Mouse (Mus musculus): ENCODE results near the gene Mturn.
A peak's percentile ranks its signal among the peaks of the same experiment; 100 is the strongest.

Gene Mturn

GRCm38 (mm10) chr6:54698691-54699476 lies 17.5 kb downstream of the Mturn start:
- no peak for DNase-seq (ENCODE audit: low spot score)

- peak; percentile 48 for DNase-seq (ENCODE audit: low spot score)
These were observed 18.1 kb downstream of the Mturn start for GRCm38 (mm10) chr6:54699477-54700056.

- DNase-seq (ENCODE audit: low spot score), result no peak
These were observed 19.1 kb downstream of the Mturn start for GRCm38 (mm10) chr6:54700516-54700915.

GRCm38 (mm10) chr6:54701901-54702300 lies 20.5 kb downstream of the Mturn start:
- DNase-seq (ENCODE audit: low spot score), result no peak

GRCm38 (mm10) chr6:54703633-54704538 lies 22.5 kb downstream of the Mturn start:
- no peak for DNase-seq (ENCODE audit: low spot score)

GRCm38 (mm10) chr6:54704539-54704845 lies 23.1 kb downstream of the Mturn start:
- DNase-seq (ENCODE audit: low spot score), result no peak

- DNase-seq (ENCODE audit: low spot score), result no peak
These were observed 23.4 kb downstream of the Mturn start for GRCm38 (mm10) chr6:54704847-54705246.

- DNase-seq (ENCODE audit: low spot score), result no peak
These were observed 24.0 kb downstream of the Mturn start for GRCm38 (mm10) chr6:54705387-54705909.

- DNase-seq (ENCODE audit: low spot score), result no peak
These were observed 24.7 kb downstream of the Mturn start for GRCm38 (mm10) chr6:54706099-54706498.

- DNase-seq (ENCODE audit: low spot score), result no peak
These were observed 25.3 kb downstream of the Mturn start for GRCm38 (mm10) chr6:54706611-54707172.

- no peak for DNase-seq (ENCODE audit: low spot score)
These were observed 27.2 kb downstream of the Mturn start for GRCm38 (mm10) chr6:54708646-54709045.

- DNase-seq (ENCODE audit: low spot score), result no peak
These were observed 34.3 kb downstream of the Mturn start for GRCm38 (mm10) chr6:54715697-54716096.

- DNase-seq (ENCODE audit: low spot score), result no peak
These were observed 37.6 kb downstream of the Mturn start for GRCm38 (mm10) chr6:54718779-54719685.

- no peak for DNase-seq (ENCODE audit: low spot score)
These were observed 38.4 kb downstream of the Mturn start for GRCm38 (mm10) chr6:54719686-54720310.

GRCm38 (mm10) chr6:54720512-54721251 lies 39.3 kb downstream of the Mturn start:
- no peak for DNase-seq (ENCODE audit: low spot score)

- no peak for DNase-seq (ENCODE audit: low spot score)
These were observed 39.8 kb downstream of the Mturn start for GRCm38 (mm10) chr6:54721252-54721635.

GRCm38 (mm10) chr6:54726309-54726708 lies 44.9 kb downstream of the Mturn start:
- no peak for DNase-seq (ENCODE audit: low spot score)

GRCm38 (mm10) chr6:54726796-54727195 lies 45.4 kb downstream of the Mturn start:
- no peak for DNase-seq (ENCODE audit: low spot score)

GRCm38 (mm10) chr6:54727416-54727815 lies 46.0 kb downstream of the Mturn start:
- no peak for DNase-seq (ENCODE audit: low spot score)
